Mouse (Mus musculus): ENCODE results near the gene Lmx1b. TPM values are rescaled to one million over a fixed set of nuclear protein-coding genes. Genes with fewer than 3 reads are reported as not detected.

Lmx1b gene
- polyA plus RNA-seq, 1 experiment from 2014 or later, result 0.55 TPM

DNA sequence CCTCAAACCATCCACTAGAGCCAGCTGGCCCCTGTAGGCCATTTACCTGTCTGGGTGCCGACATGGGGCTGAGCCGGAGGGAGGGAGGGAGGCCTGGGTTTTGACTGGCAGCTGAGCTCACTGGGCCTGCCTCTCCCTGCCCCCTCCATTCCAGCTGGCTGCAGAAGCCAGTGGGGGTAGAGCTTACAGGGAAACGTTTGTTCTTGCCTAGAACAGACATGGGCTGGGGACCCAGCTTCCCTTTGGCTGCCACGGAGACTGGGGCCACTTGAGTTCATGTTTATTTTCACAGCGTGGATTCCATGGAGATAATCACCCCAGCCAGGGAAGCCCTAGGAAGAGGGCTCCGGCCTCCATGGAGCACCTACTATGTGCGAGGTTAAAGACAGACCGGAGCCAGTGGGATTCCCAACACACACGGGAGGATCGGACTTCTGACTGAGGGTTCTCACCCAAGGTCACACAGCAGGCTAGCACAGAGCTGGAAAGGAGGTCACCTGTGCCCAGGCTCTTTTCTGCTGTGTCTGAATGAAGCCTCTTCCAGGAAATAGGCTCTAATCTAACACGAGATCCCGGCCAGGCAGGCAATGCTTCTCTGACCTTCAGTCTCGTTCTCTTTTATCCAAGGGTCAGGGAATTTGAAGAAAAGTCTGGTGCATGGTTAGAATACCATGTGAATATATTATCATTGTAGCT lies 25.2 kb upstream of the Lmx1b start:
- 0 out of 2 replicates have a peak, but pooled peaks have one; percentile 56 for ATAC-seq (ENCODE audit: insufficient number of reproducible peaks, insufficient read depth, low FRiP score, low TSS enrichment, low read depth)
- no peaks in the 10 kb centered on the region; the same call in 1 of the 2 replicates for H3K27me3 ChIP-seq
- WGBS, result 23% methylated on average over 13 of the region's 13 CpGs
- H3K9me3 ChIP-seq, result no peaks in the 10 kb centered on the region
- H3K36me3 ChIP-seq, result no peaks in the 10 kb centered on the region
- H3K4me3 ChIP-seq, result no peak overlapping the region
- no peak overlapping the region for H3K4me2 ChIP-seq
- no peak overlapping the region for H3K27ac ChIP-seq
- H3K9ac ChIP-seq, result no peak overlapping the region
- H3K4me1 ChIP-seq, result peaks cover 22% of the 10 kb centered on the region

DNA sequence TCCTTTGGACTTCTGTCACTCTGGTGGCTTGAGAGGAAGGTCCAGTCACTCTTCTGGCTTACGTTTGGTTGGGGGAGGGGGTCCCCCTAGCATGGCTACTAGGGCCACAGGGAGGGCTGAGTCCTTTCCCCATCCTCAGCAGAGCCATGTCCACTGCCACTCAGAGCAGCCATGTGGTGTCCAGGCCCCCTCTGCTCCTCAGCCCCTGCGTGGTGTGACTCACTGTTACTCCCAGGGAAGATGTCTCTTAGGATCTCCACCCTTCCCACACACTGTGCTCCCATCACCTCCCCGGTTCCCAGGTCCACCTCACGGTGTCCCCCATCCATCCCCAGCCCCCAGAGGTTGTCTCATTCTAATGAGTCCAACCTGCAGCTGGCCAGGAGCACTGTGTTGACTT lies 24.4 kb upstream of the Lmx1b start:
- no peaks in the 10 kb centered on the region for H3K36me3 ChIP-seq
- H3K4me3 ChIP-seq, result no peak overlapping the region
- no peak overlapping the region for H3K4me2 ChIP-seq
- H3K9me3 ChIP-seq, result no peaks in the 10 kb centered on the region
- no peak overlapping the region for H3K9ac ChIP-seq
- H3K27ac ChIP-seq, result no peak overlapping the region
- ATAC-seq (ENCODE audit: insufficient number of reproducible peaks, insufficient read depth, low FRiP score, low TSS enrichment, low read depth), result no peak
- peaks cover 22% of the 10 kb centered on the region for H3K4me1 ChIP-seq
- WGBS, result 79% methylated on average over 4 of the region's 4 CpGs
- no peaks in the 10 kb centered on the region; the same call in 1 of the 2 replicates for H3K27me3 ChIP-seq

DNA sequence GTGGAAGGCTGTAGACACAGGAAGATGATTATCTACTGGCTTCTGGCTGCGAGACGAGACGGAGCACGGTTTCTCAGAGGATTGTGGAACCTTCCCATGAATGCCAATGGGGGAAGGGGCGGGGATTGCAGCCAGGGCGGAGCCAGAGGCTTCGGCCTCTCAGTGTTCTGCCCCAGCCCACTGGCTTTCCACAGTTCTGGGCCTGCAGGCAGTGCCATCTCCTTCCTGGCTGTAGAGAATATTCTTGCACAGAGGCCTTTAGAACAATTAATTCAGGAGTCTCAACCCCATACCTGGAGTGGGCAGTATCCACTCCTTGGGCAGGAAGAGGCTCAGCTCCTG lies 18.9 kb upstream of the Lmx1b start:
- no peaks in the 10 kb centered on the region for H3K27me3 ChIP-seq
- peaks cover 12% of the 10 kb centered on the region for H3K4me1 ChIP-seq
- no peaks in the 10 kb centered on the region for H3K36me3 ChIP-seq
- WGBS, result 9% methylated on average over 7 of the region's 7 CpGs
- H3K9me3 ChIP-seq, result no peaks in the 10 kb centered on the region
- H3K4me2 ChIP-seq, result peak overlapping the region; percentile 51
- ATAC-seq (ENCODE audit: insufficient number of reproducible peaks, insufficient read depth, low FRiP score, low TSS enrichment, low read depth), result no peak
- H3K9ac ChIP-seq, result peak overlapping the region; percentile 37; the same call in 1 of the 2 replicates
- H3K4me3 ChIP-seq, result peak overlapping the region; percentile 28
- H3K27ac ChIP-seq, result no peak overlapping the region

GRCm38 (mm10) chr2:33658602-33659287 lies 18.4 kb upstream of the Lmx1b start:
- peak overlapping the region; percentile 51 for H3K4me2 ChIP-seq
- H3K36me3 ChIP-seq, result no peaks in the 10 kb centered on the region
- H3K27ac ChIP-seq, result no peak overlapping the region
- ATAC-seq (ENCODE audit: insufficient number of reproducible peaks, insufficient read depth, low FRiP score, low TSS enrichment, low read depth), result no peak
- no peaks in the 10 kb centered on the region for H3K9me3 ChIP-seq
- peaks cover 12% of the 10 kb centered on the region for H3K4me1 ChIP-seq
- H3K9ac ChIP-seq, result no peak overlapping the region; the same call in 1 of the 2 replicates
- H3K4me3 ChIP-seq, result peak overlapping the region; percentile 28
- WGBS, result 44% methylated on average over 12 of the region's 12 CpGs
- H3K27me3 ChIP-seq, result no peaks in the 10 kb centered on the region

DNA sequence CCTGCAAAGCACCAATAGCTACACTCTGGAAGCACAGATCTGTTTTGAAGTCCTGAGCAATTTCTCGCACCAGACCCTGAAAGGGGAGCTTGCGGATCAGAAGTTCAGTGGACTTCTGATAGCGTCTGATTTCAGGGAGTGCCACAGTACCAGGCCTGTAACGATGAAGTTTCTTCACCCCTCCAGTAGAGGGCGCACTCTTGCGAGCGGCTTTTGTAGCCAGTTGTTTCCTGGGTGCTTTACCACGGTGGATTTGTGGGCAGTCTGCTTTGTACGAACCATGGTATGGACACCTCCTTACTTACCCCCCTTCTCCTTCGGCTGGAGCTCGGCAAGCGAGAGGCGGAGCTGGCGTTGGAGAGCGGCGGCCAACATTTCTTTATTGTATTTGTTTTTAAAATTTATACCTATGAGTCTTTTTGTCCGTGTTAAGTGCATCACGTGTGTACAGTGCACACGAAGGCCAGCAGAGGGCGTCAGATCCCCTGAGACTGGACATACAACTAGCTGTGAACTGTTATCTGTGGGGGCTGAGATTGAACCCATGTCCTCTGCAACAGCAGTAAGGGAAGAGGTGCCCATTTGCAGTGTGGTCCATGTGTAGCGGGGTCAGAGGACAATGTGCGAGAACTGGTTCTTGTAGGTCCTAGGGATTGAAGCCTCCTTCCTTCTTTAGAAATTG lies 12.3 kb upstream of the Lmx1b start:
- Histone ChIP-seq H3K4me3 (no peak overlapping the region), H3K4me1 (peaks cover 30% of the 10 kb centered on the region)
- ATAC-seq (ENCODE audit: insufficient number of reproducible peaks, insufficient read depth, low FRiP score, low TSS enrichment, low read depth), result no peak

DNA sequence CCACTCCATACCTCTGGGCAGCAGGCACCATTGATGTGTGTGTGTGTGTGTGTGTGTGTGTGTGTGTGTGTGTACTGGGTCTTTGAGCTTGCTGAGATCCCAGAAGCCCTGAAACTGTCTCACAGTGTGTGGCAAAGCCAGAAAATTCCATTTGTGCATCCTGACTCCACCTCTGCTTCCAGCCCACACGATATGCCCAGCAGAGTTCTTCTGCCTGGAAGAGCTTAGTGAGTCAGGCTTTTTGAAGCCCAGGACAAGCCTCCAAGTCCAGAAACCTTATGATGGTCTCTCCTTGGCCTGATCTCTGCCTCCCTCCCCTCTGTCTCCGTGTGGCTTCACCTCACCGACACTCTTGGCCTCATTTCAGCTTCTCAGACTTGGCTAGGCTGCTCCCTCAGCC lies 9.1 kb upstream of the Lmx1b start:
- Histone ChIP-seq H3K4me3 (no peak overlapping the region), H3K27me3 (peaks cover 37% of the 10 kb centered on the region), H3K27ac (0 out of 2 replicates have a peak overlapping the region, but pooled peaks have one; percentile 23), H3K9me3 (no peaks in the 10 kb centered on the region), H3K4me2 (no peak overlapping the region), H3K9ac (no peak overlapping the region), H3K4me1 (peaks cover 31% of the 10 kb centered on the region), H3K36me3 (no peaks in the 10 kb centered on the region)
- 32% methylated on average over 3 of the region's 3 CpGs for WGBS
- ATAC-seq (ENCODE audit: insufficient number of reproducible peaks, insufficient read depth, low FRiP score, low TSS enrichment, low read depth), result no peak

More for the DNA sequence above, 12.3 kb upstream of the Lmx1b start:
- Histone ChIP-seq H3K27me3 (peaks cover 4% of the 10 kb centered on the region), H3K9me3 (no peaks in the 10 kb centered on the region), H3K36me3 (no peaks in the 10 kb centered on the region), H3K4me2 (no peak overlapping the region), H3K27ac (no peak overlapping the region), H3K9ac (no peak overlapping the region)
- 79% methylated on average over 22 of the region's 22 CpGs for WGBS

GRCm38 (mm10) chr2:33648894-33649293 lies 8.6 kb upstream of the Lmx1b start:
- 11% methylated on average over 4 of the region's 4 CpGs for WGBS
- no peak overlapping the region for H3K4me2 ChIP-seq
- H3K4me3 ChIP-seq, result no peak overlapping the region

GRCm38 (mm10) chr2:33646283-33646550 lies 5.9 kb upstream of the Lmx1b start:
- Histone ChIP-seq H3K9me3 (no peaks in the 10 kb centered on the region), H3K9ac (no peak overlapping the region), H3K36me3 (no peaks in the 10 kb centered on the region), H3K27me3 (peaks cover 69% of the 10 kb centered on the region), H3K4me1 (peaks cover 46% of the 10 kb centered on the region), H3K4me2 (no peak overlapping the region), H3K4me3 (no peak overlapping the region), H3K27ac (no peak overlapping the region)
- WGBS, result 14% methylated on average over 3 of the region's 3 CpGs
- ATAC-seq (ENCODE audit: insufficient number of reproducible peaks, insufficient read depth, low FRiP score, low TSS enrichment, low read depth), result no peak

More at GRCm38 (mm10) chr2:33648894-33649293, 8.6 kb upstream of the Lmx1b start:
- ATAC-seq (ENCODE audit: insufficient number of reproducible peaks, insufficient read depth, low FRiP score, low TSS enrichment, low read depth), result no peak
- peak overlapping the region; percentile 23; the same call in 1 of the 2 replicates for H3K27ac ChIP-seq
- no peak overlapping the region for H3K9ac ChIP-seq
- no peaks in the 10 kb centered on the region for H3K36me3 ChIP-seq
- peaks cover 34% of the 10 kb centered on the region for H3K4me1 ChIP-seq
- H3K27me3 ChIP-seq, result peaks cover 42% of the 10 kb centered on the region
- H3K9me3 ChIP-seq, result no peaks in the 10 kb centered on the region

GRCm38 (mm10) chr2:33645538-33646282 lies 5.4 kb upstream of the Lmx1b start:
- Histone ChIP-seq H3K9me3 (no peaks in the 10 kb centered on the region), H3K4me1 (peaks cover 51% of the 10 kb centered on the region), H3K27me3 (peaks cover 74% of the 10 kb centered on the region), H3K27ac (no peak overlapping the region), H3K36me3 (no peaks in the 10 kb centered on the region), H3K9ac (no peak overlapping the region), H3K4me3 (no peak overlapping the region), H3K4me2 (no peak overlapping the region)
- 5% methylated on average over 15 of the region's 15 CpGs for WGBS
- no peak for ATAC-seq (ENCODE audit: insufficient number of reproducible peaks, insufficient read depth, low FRiP score, low TSS enrichment, low read depth)

DNA sequence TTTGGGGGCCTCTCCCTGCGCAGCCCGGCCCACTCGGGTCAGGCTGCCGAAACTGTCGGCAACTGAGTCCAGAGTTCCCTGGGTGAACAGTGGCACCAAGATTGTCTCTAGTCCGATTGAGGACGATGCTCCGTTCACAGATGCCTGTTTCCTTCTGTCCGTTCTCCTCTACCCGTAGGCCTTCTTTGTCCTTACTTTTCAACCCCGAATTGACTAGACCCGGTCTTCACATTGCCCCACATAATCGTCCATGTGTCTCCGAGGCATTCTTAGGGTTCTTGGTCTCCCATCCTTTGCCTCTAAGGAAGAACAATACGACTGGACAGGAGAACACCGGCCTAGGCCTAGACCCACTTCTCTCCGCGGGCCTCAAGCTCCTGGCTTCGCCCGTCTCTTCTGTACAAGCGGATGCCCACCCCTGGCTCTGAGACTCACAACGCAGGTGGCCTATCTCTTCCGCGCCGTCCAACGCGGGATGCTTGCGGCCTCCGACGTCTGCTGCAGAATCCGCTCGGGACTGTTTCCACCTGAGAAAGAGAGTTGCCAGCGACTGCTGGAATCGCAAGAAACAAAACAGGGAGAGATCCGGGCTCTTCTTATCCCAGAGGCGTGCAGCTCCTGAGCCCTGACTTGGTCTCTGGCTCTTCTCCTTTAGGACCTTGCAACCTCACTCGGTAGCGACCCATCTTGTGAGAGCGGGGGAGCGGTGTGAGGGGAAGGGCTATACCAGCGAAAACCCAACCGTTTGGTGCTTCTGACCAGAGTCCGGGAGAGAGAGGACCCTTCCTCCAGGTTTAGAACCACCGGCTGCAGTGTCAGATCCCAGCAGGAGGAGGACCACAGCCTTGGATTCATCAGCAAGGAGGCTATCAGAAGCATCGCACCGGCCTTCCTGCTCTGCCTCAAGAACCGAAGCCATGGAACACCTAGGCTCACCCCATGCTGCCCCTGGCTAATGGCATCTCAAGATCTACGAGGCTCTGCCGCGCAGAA lies 3.7 kb upstream of the Lmx1b start:
- Histone ChIP-seq H3K9ac (0 out of 2 replicates have a peak overlapping the region, but pooled peaks have one; percentile 16), H3K27me3 (peaks cover 91% of the 10 kb centered on the region), H3K9me3 (no peaks in the 10 kb centered on the region), H3K27ac (no peak overlapping the region), H3K36me3 (no peaks in the 10 kb centered on the region), H3K4me3 (no peak overlapping the region), H3K4me2 (no peak overlapping the region), H3K4me1 (peaks cover 55% of the 10 kb centered on the region)
- no peak for ATAC-seq (ENCODE audit: insufficient number of reproducible peaks, insufficient read depth, low FRiP score, low TSS enrichment, low read depth)
- WGBS, result 16% methylated on average over 50 of the region's 50 CpGs

All from embryonic facial prominence, embryonic 13.5 days (tissue).